ENCODE assay signal across 7 mouse cellular contexts in genomic region chr1:119899195-119900123, GRCm38 (mm10). TPM values are rescaled to one million over a fixed set of nuclear protein-coding genes. Genes with fewer than 3 reads are reported as not detected.
DNase-seq lines count a peak whose midpoint lies in the region; ATAC-seq and TF ChIP-seq lines count a peak whose summit lies in the region.

No protein-coding gene starts in this region.

- H3K9ac ChIP-seq in embryonic facial prominence, embryonic 15.5 days = no peak overlapping the region
- no peak overlapping the region for H3K9ac ChIP-seq in limb, embryonic 15.5 days
- H3K9ac ChIP-seq in liver, embryonic 12.5 days = no peak overlapping the region

- no peaks in the 10 kb centered on the region for H3K27me3 ChIP-seq in embryonic facial prominence, embryonic 15.5 days
- no peaks in the 10 kb centered on the region for H3K27me3 ChIP-seq in limb, embryonic 15.5 days
- H3K27me3 ChIP-seq in liver, embryonic 12.5 days (replicated peaks) = no peaks in the 10 kb centered on the region

- 69% methylated on average over 11 of the region's 11 CpGs for WGBS in embryonic facial prominence, embryonic 15.5 days
- 65% methylated on average over 11 of the region's 11 CpGs for WGBS in limb, embryonic 15.5 days
- 67% methylated on average over 11 of the region's 11 CpGs for WGBS in liver, embryonic 12.5 days (ENCODE audit: insufficient replicate concordance)

- intact Hi-C loops in heart, postnatal 36 days (cut with DNase I) = no loop called here

- DNase-seq in brain, embryonic 14.5 days (ENCODE audit: low read depth) = peak; percentile 96
- peak; percentile 21 to 23 for DNase-seq in kidney, adult 8-10 months
- no peak for DNase-seq in Muller cell, postnatal 12 days (ENCODE audit: inconsistent ontology term)
- no peak for DNase-seq in heart, postnatal 36 days

- ATAC-seq in embryonic facial prominence, embryonic 15.5 days (ENCODE audit: insufficient number of reproducible peaks, low FRiP score, low TSS enrichment, low read depth) = 0 out of 2 replicates have a peak, but pooled peaks have one; percentile 31
- ATAC-seq in limb, embryonic 15.5 days (ENCODE audit: insufficient number of reproducible peaks, low FRiP score, low TSS enrichment, low read depth) = peak; percentile 27; the same call in 1 of the 2 replicates
- ATAC-seq in liver, embryonic 12.5 days = no peak

- H3K27ac ChIP-seq in embryonic facial prominence, embryonic 15.5 days (replicated peaks) = no peak overlapping the region
- no peak overlapping the region for H3K27ac ChIP-seq in limb, embryonic 15.5 days
- H3K27ac ChIP-seq in liver, embryonic 12.5 days = no peak overlapping the region

- peaks cover 24% of the 10 kb centered on the region for H3K4me1 ChIP-seq in embryonic facial prominence, embryonic 15.5 days
- peaks cover 27% of the 10 kb centered on the region for H3K4me1 ChIP-seq in limb, embryonic 15.5 days
- H3K4me1 ChIP-seq in liver, embryonic 12.5 days = no peaks in the 10 kb centered on the region

- H3K4me2 ChIP-seq in embryonic facial prominence, embryonic 15.5 days (replicated peaks) = no peak overlapping the region
- no peak overlapping the region for H3K4me2 ChIP-seq in limb, embryonic 15.5 days
- H3K4me2 ChIP-seq in liver, embryonic 12.5 days = no peak overlapping the region

- H3K36me3 ChIP-seq in embryonic facial prominence, embryonic 15.5 days = no peaks in the 10 kb centered on the region
- H3K36me3 ChIP-seq in limb, embryonic 15.5 days = no peaks in the 10 kb centered on the region
- no peaks in the 10 kb centered on the region for H3K36me3 ChIP-seq in liver, embryonic 12.5 days

- TF ChIP-seq POLR2A in brain, embryonic 14.5 days (IDR thresholded peaks at IDR 0.05; ENCODE audit: borderline replicate concordance, extremely low read depth, insufficient read depth, insufficient read length, poor library complexity, severe bottlenecking) = no peak

- no peak overlapping the region for H3K4me3 ChIP-seq in embryonic facial prominence, embryonic 15.5 days (replicated peaks)
- no peak overlapping the region for H3K4me3 ChIP-seq in limb, embryonic 15.5 days
- no peak overlapping the region for H3K4me3 ChIP-seq in liver, embryonic 12.5 days

- no peaks in the 10 kb centered on the region for H3K9me3 ChIP-seq in embryonic facial prominence, embryonic 15.5 days (replicated peaks)
- H3K9me3 ChIP-seq in limb, embryonic 15.5 days = no peaks in the 10 kb centered on the region
- no peaks in the 10 kb centered on the region for H3K9me3 ChIP-seq in liver, embryonic 12.5 days (replicated peaks)

- TF ChIP-seq CTCF in brain, embryonic 14.5 days (IDR thresholded peaks at IDR 0.05; ENCODE audit: borderline replicate concordance, extremely low read depth, insufficient read depth, insufficient read length) = no peak

RNA-seq across cellular contexts. Expression of gene Tmem177, which starts 13.5 kb away (rescaled TPM):
- 8.4 and 9.5 TPM in 2 replicates for polyA plus RNA-seq in brain, embryonic 14.5 days (2012; rRNA removed)
- polyA plus RNA-seq in embryonic facial prominence, embryonic 15.5 days (2015; fragmentation: Nextera tagmentation; extraction: Ambion mirVana) = 8.1 TPM in 2 replicates
- 7.0 and 7.3 TPM in 2 replicates for polyA plus RNA-seq in limb, embryonic 15.5 days (2015; fragmentation: Nextera tagmentation; extraction: Ambion mirVana)
- polyA plus RNA-seq in liver, embryonic 12.5 days (2016; fragmentation: Nextera tagmentation; extraction: Ambion mirVana) = 4.8 and 5.4 TPM in 2 replicates
- total RNA-seq in heart, postnatal 36 days (2021) = 1 to 10 TPM; 9.6 to 10.0 TPM

Comparison
In these comparisons a context has a peak if more than half of its experiments do, and no peak if none do; other contexts are left out.
1. DNase-seq: peak in brain, embryonic 14.5 days (single experiment) and kidney, adult 8-10 months (2 of 2); none in Muller cell, postnatal 12 days (single experiment) and heart, postnatal 36 days (0 of 2).